Mouse (Mus musculus) stomach, embryonic 15.5 days (tissue): ENCODE data around the gene Olfr986. TPM values are rescaled to one million over a fixed set of nuclear protein-coding genes. Genes with fewer than 3 reads are reported as not detected.

Source experiments
- polyA plus RNA-seq: library from polyadenylated mRNA; unstranded; fragments of >200 nt; fragmentation: Nextera tagmentation; extraction: Ambion mirVana; gene quantifications from 2 replicates; pipeline ENCODE4 v1.2.1, GENCODE M21; 2015

The Olfr986 gene
- polyA plus RNA-seq, 1 experiment from 2014 or later: not detected

Other genes with a start within 250 kb of the Olfr986 start
- not detected in 2 replicates for gene Olfr974, start 243.4 kb upstream of the Olfr986 start, polyA plus RNA-seq
- 0.04 TPM in 1 of 2 replicates, not detected in the other for gene Olfr975, start 228.9 kb upstream of the Olfr986 start, polyA plus RNA-seq
- gene Olfr976, start 219.8 kb upstream of the Olfr986 start, polyA plus RNA-seq: not detected in 2 replicates
- gene Olfr978, start 188.8 kb upstream of the Olfr986 start, polyA plus RNA-seq: not detected in 2 replicates
- not detected in 2 replicates for gene Olfr979, start 177.5 kb upstream of the Olfr986 start, polyA plus RNA-seq
- gene Olfr980, start 171.3 kb upstream of the Olfr986 start, polyA plus RNA-seq: not detected in 2 replicates
- gene Olfr981, start 159.5 kb upstream of the Olfr986 start, polyA plus RNA-seq: not detected in 2 replicates
- not detected in 2 replicates for gene Olfr982, start 107.1 kb upstream of the Olfr986 start, polyA plus RNA-seq
- not detected in 2 replicates for gene Olfr983, start 87.3 kb upstream of the Olfr986 start, polyA plus RNA-seq
- not detected in 2 replicates for gene Olfr984, start 66.7 kb upstream of the Olfr986 start, polyA plus RNA-seq
- gene Olfr985, start 50.7 kb upstream of the Olfr986 start, polyA plus RNA-seq: not detected in 2 replicates
- gene Tmem225, start 32.8 kb upstream of the Olfr986 start, polyA plus RNA-seq: not detected in 2 replicates
- gene Zfp202, start 11.4 kb downstream of the Olfr986 start, polyA plus RNA-seq: 4.2 and 4.7 TPM in 2 replicates
- gene Scn3b, start 88.3 kb downstream of the Olfr986 start, polyA plus RNA-seq: 5.2 and 6.1 TPM in 2 replicates